In the genomic region with DNA sequence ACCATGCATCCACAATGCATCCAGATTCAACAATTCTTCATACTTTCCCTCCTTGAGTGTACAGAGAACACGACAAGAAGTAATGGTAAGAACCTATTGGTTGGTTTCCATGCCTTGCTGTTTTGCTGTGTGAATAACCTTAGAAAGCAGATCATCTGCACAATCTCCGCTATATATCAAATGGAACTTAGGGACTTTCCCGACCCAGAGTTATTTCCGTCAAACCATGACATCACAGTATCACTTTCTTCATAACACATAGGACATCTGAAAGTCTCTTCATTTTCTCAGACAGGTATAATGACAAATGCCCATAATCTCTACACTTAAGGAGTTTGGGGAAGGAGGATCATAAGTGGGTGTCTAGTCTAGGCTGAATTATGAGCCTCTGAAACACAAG, we compare ENCODE assay signal across 26 mouse cellular contexts.
DNase-seq lines count a peak whose midpoint lies in the region; ATAC-seq lines count a peak whose summit lies in the region.
"Had no signal": no experiment of that assay in that cellular context is flagged by ENCODE, and none has a peak within 500 bp of the region (broad histone marks: within the 10 kb centered on the region; RNA-seq: fewer than 3 reads in every experiment).

No protein-coding gene starts in this region.

- no peak overlapping the region for H3K4me3 ChIP-seq in heart, embryonic 11.5 days (ENCODE audit: low read depth, low read length)
- H3K4me3 ChIP-seq: embryonic facial prominence, embryonic 13.5 days; embryonic facial prominence, embryonic 15.5 days; erythroblast, embryonic 14.5 days; forebrain, embryonic 10.5 days; forebrain, embryonic 13.5 days; forebrain, embryonic 15.5 days had no signal

- no peak overlapping the region for H3K27ac ChIP-seq in heart, embryonic 11.5 days (ENCODE audit: low read depth, low read length)
- H3K27ac ChIP-seq: embryonic facial prominence, embryonic 13.5 days; embryonic facial prominence, embryonic 15.5 days; forebrain, embryonic 10.5 days; forebrain, embryonic 13.5 days; forebrain, embryonic 15.5 days had no signal

- no peak overlapping the region for H3K4me2 ChIP-seq in heart, embryonic 11.5 days
- H3K4me2 ChIP-seq: embryonic facial prominence, embryonic 13.5 days; embryonic facial prominence, embryonic 15.5 days; forebrain, embryonic 13.5 days; forebrain, embryonic 15.5 days had no signal

- 87% methylated on average over 4 of the region's 4 CpGs for WGBS in heart, embryonic 11.5 days (ENCODE audit: insufficient replicate concordance)

- peak; percentile 10 for DNase-seq in CD4-positive helper T cell, adult 2 months (ENCODE audit: low read depth, low spot score)
- no peak for DNase-seq in lung, postnatal 4 days
- no peak for DNase-seq in cerebellum, adult 9-10 months
- DNase-seq: adrenal gland, adult 2 months; adrenal gland, postnatal 10 days; adrenal gland, postnatal 25 days; B cell, adult 2 months; cerebellum, adult 11 months; cerebellum, adult 2 months; cerebellum, adult 9-11 months; cerebellum, postnatal 14 days; cerebellum, postnatal 36 days; embryo, embryonic 11 days; forebrain, postnatal 0 days had no signal

- H3K27me3 ChIP-seq in heart, embryonic 11.5 days (ENCODE audit: control insufficient read depth, insufficient read depth, low read length): no peaks in the 10 kb centered on the region
- H3K27me3 ChIP-seq: embryonic facial prominence, embryonic 13.5 days; embryonic facial prominence, embryonic 15.5 days; forebrain, embryonic 13.5 days; forebrain, embryonic 15.5 days; Patski had no signal

- peak; percentile 92 for ATAC-seq in CD4-positive, CD25-positive, alpha-beta regulatory T cell, adult 4 months
- ATAC-seq in activated CD4-positive, CD25-positive, alpha-beta regulatory T cell, adult 4 months: peak; percentile 82
- peak; percentile 83 for ATAC-seq in inflammation-experienced regulatory T-cells, adult 6 months
- no peak for ATAC-seq in heart, embryonic 11.5 days (replicated peaks; ENCODE audit: insufficient number of reproducible peaks, low FRiP score, low TSS enrichment)
- ATAC-seq: forebrain, embryonic 13.5 days; forebrain, embryonic 15.5 days; forebrain, postnatal 0 days; Patski had no signal

- no peak overlapping the region for H3K9ac ChIP-seq in heart, embryonic 11.5 days (ENCODE audit: low read depth, low read length)
- H3K9ac ChIP-seq: embryonic facial prominence, embryonic 13.5 days; embryonic facial prominence, embryonic 15.5 days; forebrain, embryonic 13.5 days; forebrain, embryonic 15.5 days; forebrain, postnatal 0 days had no signal

- H3K36me3 ChIP-seq in heart, embryonic 11.5 days (ENCODE audit: control insufficient read depth, insufficient read depth, low read length): no peaks in the 10 kb centered on the region
- H3K36me3 ChIP-seq: embryonic facial prominence, embryonic 13.5 days; embryonic facial prominence, embryonic 15.5 days; forebrain, embryonic 10.5 days; forebrain, embryonic 15.5 days; G1E had no signal

- no peaks in the 10 kb centered on the region for H3K9me3 ChIP-seq in heart, embryonic 11.5 days (replicated peaks; ENCODE audit: control insufficient read depth, low read length)
- H3K9me3 ChIP-seq: embryonic facial prominence, embryonic 13.5 days; embryonic facial prominence, embryonic 15.5 days; forebrain, embryonic 10.5 days; forebrain, embryonic 13.5 days; forebrain, embryonic 15.5 days had no signal

- H3K4me1 ChIP-seq in heart, embryonic 11.5 days (ENCODE audit: control insufficient read depth, insufficient read depth, low read length): no peaks in the 10 kb centered on the region
- H3K4me1 ChIP-seq: embryonic facial prominence, embryonic 13.5 days; embryonic facial prominence, embryonic 15.5 days; forebrain, embryonic 10.5 days; forebrain, embryonic 13.5 days; forebrain, embryonic 15.5 days had no signal
